Mouse (Mus musculus) intestine, postnatal 0 days (tissue): Measurements from ENCODE around the gene Blcap. TPM values are rescaled to one million over a fixed set of nuclear protein-coding genes. Genes with fewer than 3 reads are reported as not detected.
"Not testable (repeated sequence)": the region's sequence is repeated elsewhere in the genome, so short reads cannot be mapped to it uniquely, and the experiment has no call there.

Source experiments
- ATAC-seq: fragments of 200-750 bp; cut with Nextera tagmentation; 2 replicates; pipeline ENCODE4 v1.8.0; 2017; ENCODE audit warnings: mild to moderate bottlenecking, moderate TSS enrichment, moderate library complexity
- H3K27ac ChIP-seq: fragments of 300-500 bp; sonication (generic); 2 replicates; pipeline ENCODE4 v1.5.1; 2014; ENCODE audit warnings: mild to moderate bottlenecking, low read depth, low read length, moderate library complexity
- H3K27me3 ChIP-seq: fragments of 300-500 bp; sonication (generic); replicated peaks from 2 replicates; pipeline ENCODE4 v1.6.1; 2014; ENCODE audit warnings: low read length, mixed read lengths; ENCODE audit not compliant: control insufficient read depth, insufficient read depth
- H3K36me3 ChIP-seq: fragments of 300-500 bp; sonication (generic); 2 replicates; pipeline ENCODE4 v1.6.1; 2014; ENCODE audit warnings: mild to moderate bottlenecking, moderate library complexity; ENCODE audit not compliant: control insufficient read depth, insufficient read depth
- H3K4me1 ChIP-seq: fragments of 300-500 bp; sonication (generic); replicated peaks from 2 replicates; pipeline ENCODE4 v1.6.1; 2014; ENCODE audit warnings: antibody characterized with exemption, low read length, mixed read lengths; ENCODE audit not compliant: control insufficient read depth, insufficient read depth
- H3K4me2 ChIP-seq: fragments of 300-500 bp; sonication (generic); replicated peaks from 2 replicates; pipeline ENCODE4 v1.6.1; 2014; ENCODE audit warnings: low read depth, mild to moderate bottlenecking, moderate library complexity
- H3K4me3 ChIP-seq: fragments of 300-500 bp; sonication (generic); 2 replicates; pipeline ENCODE4 v1.5.1; 2014; ENCODE audit warnings: low read depth, low read length
- H3K9ac ChIP-seq: fragments of 300-500 bp; sonication (generic); 2 replicates; pipeline ENCODE4 v1.6.1; 2014; ENCODE audit warnings: mild to moderate bottlenecking, low read depth, low read length
- H3K9me3 ChIP-seq: fragments of 300-500 bp; sonication (generic); 2 replicates; pipeline ENCODE4 v1.6.1; 2016; ENCODE audit warnings: mixed run types; ENCODE audit not compliant: control insufficient read depth
- CTCF ChIP-seq: sonication (generic); IDR thresholded peaks from 2 replicates; pipeline ENCODE4 v1.5.1; 2016; ENCODE audit warnings: low read depth, mild to moderate bottlenecking, control low read depth, antibody characterized with exemption, moderate library complexity
- WGBS: fragments of 180-500 bp; shearing (Covaris S2); extraction: QIAGEN DNeasy Blood & Tissue Kit; methylation state at CpG from one replicate; pipeline ENCODE4 v1.1.7; 2014; 5-methylcytosine and 5-hydroxymethylcytosine counted together
- polyA plus RNA-seq: library from polyadenylated mRNA; unstranded; fragments of >200 nt; fragmentation: Nextera tagmentation; extraction: Ambion mirVana; gene quantifications from 2 replicates; pipeline ENCODE4 v1.2.1, GENCODE M21; 2015

Gene Blcap
- polyA plus RNA-seq, 1 experiment from 2014 or later = 29.7 TPM

DNA sequence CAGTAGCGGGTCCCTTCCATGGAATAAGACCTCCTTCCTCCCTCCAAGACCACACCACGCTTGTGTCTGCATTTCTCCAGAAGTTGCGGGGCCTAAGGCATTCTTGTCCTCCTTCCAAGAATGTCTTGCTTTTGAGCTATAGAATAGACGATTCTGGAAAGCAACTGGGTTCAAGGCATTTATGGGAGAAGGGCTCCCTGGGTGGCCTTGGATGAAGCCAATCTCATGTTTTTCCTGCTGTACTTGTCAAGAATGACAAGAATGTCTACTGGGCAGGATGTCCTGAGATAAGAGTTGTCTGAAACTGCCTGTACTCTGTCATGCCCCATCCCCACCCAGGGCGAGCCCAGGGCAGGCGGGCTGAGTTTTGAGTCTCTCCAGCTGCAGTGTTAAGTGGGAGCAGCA lies 30.4 kb upstream of the Blcap start:
- TF ChIP-seq CTCF = no peak
- H3K4me3 ChIP-seq = no peak overlapping the region
- H3K27ac ChIP-seq = no peak overlapping the region
- H3K36me3 ChIP-seq = no peaks in the 10 kb centered on the region
- no peaks in the 10 kb centered on the region for H3K27me3 ChIP-seq
- no peaks in the 10 kb centered on the region for H3K9me3 ChIP-seq
- H3K4me2 ChIP-seq = no peak overlapping the region
- no peak overlapping the region for H3K9ac ChIP-seq
- ATAC-seq = no peak
- WGBS = 46% methylated on average over 6 of the region's 6 CpGs
- no peaks in the 10 kb centered on the region for H3K4me1 ChIP-seq

DNA sequence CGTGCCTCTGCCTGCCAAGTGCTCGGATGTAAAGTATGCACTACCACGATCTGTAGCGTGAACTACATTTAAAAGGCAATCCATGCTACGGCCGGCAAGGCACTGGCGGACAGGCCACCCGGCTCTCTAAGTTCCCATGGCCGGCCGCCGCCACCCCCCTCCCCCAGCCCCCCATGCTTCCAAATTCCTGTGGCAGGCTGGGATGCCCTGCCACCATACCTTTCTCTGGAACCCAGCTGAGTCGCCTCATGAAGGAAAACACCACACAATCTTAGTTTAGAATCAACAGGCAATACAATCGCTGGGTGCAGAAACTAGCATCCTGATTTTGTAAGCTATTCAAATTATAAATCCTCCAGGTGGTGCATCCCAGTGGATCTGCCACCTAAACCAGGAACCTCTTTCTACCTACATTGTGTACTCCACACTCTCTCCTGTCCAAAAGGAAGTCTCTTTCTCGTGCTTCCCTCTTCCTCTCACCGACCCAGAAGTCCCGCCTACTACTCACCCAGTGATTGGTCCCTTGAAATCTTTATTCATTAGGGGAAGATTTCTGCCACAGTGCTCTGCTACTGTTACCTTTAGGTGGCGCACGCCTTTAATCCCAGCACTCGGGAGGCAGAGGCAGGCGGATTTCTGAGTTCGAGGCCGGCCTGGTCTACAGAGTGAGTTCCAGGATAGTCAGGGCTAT lies 25.9 kb upstream of the Blcap start:
- Histone ChIP-seq H3K9ac (no peak overlapping the region), H3K27me3 (no peaks in the 10 kb centered on the region), H3K27ac (no peak overlapping the region), H3K9me3 (no peaks in the 10 kb centered on the region), H3K4me3 (no peak overlapping the region), H3K4me2 (peak overlapping the region; percentile 30; the same call in 1 of the 2 replicates), H3K36me3 (no peaks in the 10 kb centered on the region), H3K4me1 (no peaks in the 10 kb centered on the region)
- ATAC-seq = no peak
- TF ChIP-seq CTCF = 0 out of 2 replicates have a peak, but pooled peaks have one; percentile 6
- WGBS = 66% methylated on average over 22 of the region's 22 CpGs

DNA sequence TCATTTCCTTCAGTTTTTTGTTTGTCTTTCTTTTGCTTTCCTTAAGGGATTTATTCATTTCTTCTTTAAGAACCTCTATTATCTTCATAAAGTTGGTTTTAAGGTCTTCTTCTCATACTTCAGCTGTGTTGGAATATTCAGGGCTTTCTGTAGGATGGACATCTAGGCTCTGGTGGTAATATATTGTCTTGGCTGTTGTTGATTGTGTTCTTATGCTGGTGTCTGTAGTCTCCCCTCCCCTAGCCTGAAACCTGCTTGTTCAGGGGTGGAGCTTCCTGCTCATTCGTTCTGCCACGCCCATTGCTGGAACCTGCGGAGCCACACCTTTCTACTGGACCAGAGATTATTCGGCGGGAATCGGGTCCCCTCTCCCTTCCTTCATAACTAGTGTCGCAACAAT lies 14.3 kb upstream of the Blcap start:
- H3K4me3 ChIP-seq, H3K36me3 ChIP-seq, H3K9ac ChIP-seq, ATAC-seq, H3K4me1 ChIP-seq, H3K27me3 ChIP-seq, H3K9me3 ChIP-seq, H3K4me2 ChIP-seq, H3K27ac ChIP-seq: not testable (repeated sequence)
- WGBS = 18% methylated on average over 6 of the region's 7 CpGs

DNA sequence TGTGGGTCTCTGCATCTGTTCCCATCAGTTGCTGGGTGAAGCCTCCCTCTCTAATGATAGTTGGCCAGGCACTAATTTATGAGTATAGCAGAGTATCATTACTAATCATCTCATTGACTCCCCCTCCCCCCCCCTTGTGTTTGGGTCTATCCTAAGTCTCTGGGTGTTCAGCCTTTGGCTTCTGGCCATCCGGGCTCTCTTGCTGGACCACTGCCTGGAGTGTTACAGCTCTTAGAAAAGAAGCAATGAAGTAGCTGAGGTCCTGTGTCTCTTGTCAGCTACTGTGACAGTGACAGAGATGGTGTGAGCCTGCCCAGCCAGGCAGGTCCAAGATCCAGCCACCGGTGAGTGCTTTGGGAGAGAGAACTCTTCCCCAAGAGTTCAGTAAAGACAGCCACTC lies 1.7 kb upstream of the Blcap start:
- Histone ChIP-seq H3K36me3 (no peaks in the 10 kb centered on the region), H3K4me1 (no peaks in the 10 kb centered on the region), H3K27me3 (no peaks in the 10 kb centered on the region), H3K4me2 (no peak overlapping the region), H3K27ac (no peak overlapping the region), H3K4me3 (no peak overlapping the region), H3K9me3 (no peaks in the 10 kb centered on the region), H3K9ac (no peak overlapping the region)
- WGBS = 55% methylated on average over 2 of the region's 2 CpGs
- no peak for TF ChIP-seq CTCF
- no peak for ATAC-seq

DNA sequence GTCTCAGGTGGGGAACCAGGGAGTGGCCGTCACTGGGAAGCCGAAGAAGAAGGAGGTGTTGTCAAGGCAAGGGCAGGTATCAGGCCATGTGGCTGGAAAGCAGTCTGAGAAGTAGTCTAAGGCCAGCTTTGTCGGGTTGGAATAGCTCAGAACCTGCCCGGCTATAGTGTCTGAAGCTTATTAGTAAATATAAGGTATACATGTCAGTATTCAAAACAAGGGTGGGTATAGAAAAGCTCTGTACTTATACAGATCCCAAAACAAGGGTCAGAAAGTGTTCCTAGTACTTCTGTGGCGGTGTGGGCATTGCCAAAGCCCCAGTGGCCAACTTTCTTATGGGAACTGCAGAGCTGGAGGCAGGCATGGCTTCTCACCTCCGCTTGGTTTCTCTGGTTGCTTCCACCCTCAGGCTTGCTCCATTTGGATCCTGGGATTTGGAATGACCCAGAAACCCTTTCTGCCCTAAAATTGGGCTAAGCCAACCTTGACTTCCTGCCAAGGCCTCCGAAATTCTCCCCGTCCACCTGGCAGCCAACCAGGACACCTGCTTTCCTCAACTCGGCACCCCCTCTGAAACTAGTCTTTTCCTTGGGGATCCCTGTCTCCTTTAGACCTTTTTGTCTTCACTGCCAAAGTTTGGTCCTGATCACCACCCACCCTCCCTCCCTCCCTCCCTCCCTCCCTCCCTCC lies 1.1 kb downstream of the Blcap start:
- H3K9me3 ChIP-seq = no peaks in the 10 kb centered on the region
- no peaks in the 10 kb centered on the region for H3K36me3 ChIP-seq
- no peak for ATAC-seq
- H3K4me3 ChIP-seq = no peak overlapping the region
- no peak overlapping the region for H3K27ac ChIP-seq
- no peak for TF ChIP-seq CTCF
- H3K4me1 ChIP-seq = no peaks in the 10 kb centered on the region; the same call in 1 of the 2 replicates
- 69% methylated on average over 9 of the region's 9 CpGs for WGBS
- no peaks in the 10 kb centered on the region for H3K27me3 ChIP-seq
- no peak overlapping the region for H3K4me2 ChIP-seq
- no peak overlapping the region for H3K9ac ChIP-seq

DNA sequence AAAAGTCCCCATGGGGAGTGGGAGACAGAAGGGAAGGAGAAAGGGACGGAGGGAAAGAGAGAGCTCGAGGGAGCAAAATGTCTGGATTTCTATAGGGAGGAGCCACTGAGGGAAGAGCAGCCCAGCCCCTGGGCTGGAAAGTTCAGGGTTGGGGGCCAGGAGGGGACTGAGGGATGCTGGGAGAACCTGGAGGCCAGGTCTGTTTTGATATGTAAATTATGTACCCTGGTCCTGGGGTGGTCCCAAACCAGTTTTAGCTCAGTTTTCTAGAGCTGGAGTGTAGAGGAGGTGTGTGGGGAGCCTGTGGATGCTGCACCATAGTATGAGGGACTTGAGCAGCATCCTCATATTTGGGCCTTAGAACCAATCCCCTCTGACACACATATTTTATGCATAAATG lies 2.2 kb downstream of the Blcap start:
- no peak overlapping the region for H3K9ac ChIP-seq
- no peak overlapping the region for H3K4me2 ChIP-seq
- WGBS = 52% methylated on average over 2 of the region's 2 CpGs
- no peak for ATAC-seq
- H3K27me3 ChIP-seq = no peaks in the 10 kb centered on the region
- no peaks in the 10 kb centered on the region for H3K9me3 ChIP-seq
- H3K4me3 ChIP-seq = no peak overlapping the region
- H3K27ac ChIP-seq = no peak overlapping the region
- no peak for TF ChIP-seq CTCF
- H3K4me1 ChIP-seq = no peaks in the 10 kb centered on the region; the same call in 1 of the 2 replicates
- H3K36me3 ChIP-seq = no peaks in the 10 kb centered on the region
